Mouse (Mus musculus) skeletal muscle tissue, adult 2 months (tissue): Measurements from ENCODE around the gene Crybg3.
"Not testable (repeated sequence)": the region's sequence is repeated elsewhere in the genome, so short reads cannot be mapped to it uniquely, and the experiment has no call there.

Experiments
- DNase-seq: peaks from one replicate; pipeline ENCODE4 v3.0.0-alpha.2; 2012; ENCODE audit warnings: low read depth, low spot score

The Crybg3 gene

DNA sequence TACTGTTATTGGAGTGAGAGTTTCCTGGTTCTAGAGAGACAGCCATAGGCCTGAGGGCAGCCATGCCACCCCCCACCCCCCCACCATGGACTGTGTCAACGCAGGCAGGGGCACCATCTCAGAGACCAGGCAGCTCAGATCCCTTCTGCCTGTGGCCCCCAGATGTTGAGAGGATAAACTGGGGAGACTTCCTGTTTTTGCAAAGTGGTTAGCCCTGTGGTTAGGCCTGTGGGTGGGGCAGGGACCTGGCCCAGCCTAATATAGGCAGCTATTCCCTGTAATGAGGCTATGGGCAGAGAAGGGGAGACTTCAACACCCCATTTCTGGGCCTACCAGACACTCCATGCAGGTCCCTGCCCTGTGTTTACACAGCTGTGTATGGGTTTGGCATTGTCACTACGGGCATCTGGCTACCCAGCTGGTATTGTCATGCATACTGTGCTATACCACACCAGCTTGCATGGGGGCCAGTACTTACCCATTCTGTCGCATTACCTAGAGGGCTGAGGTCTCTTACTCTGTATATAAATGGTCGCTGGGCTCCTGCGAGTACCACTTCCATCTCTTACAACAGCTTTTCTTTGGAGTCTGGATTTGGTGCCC lies 141.4 kb downstream of the Crybg3 start:
- DNase-seq: not testable (repeated sequence)

GRCm38 (mm10) chr16:59451813-59452212 lies 149.0 kb downstream of the Crybg3 start:
- no peak for DNase-seq

- DNase-seq: no peak
Observed at GRCm38 (mm10) chr16:59449092-59449491, 151.7 kb downstream of the Crybg3 start.

GRCm38 (mm10) chr16:59448181-59448580 lies 152.6 kb downstream of the Crybg3 start:
- no peak for DNase-seq

- DNase-seq: no peak
Observed at GRCm38 (mm10) chr16:59444880-59445559, 155.8 kb downstream of the Crybg3 start.
